Mouse (Mus musculus): ENCODE measurements around the gene Creld1.

The Creld1 gene

GRCm38 (mm10) chr6:113483100-113483615 lies at the start of gene Creld1:
Gene Creld1, plus strand, starts transcription at chr6:113483297.
- DNase-seq (ENCODE audit: low read depth) = peak; percentile 97

GRCm38 (mm10) chr6:113433661-113434060 lies 49.4 kb upstream of the Creld1 start:
- DNase-seq (ENCODE audit: low read depth) = no peak

- no peak for DNase-seq (ENCODE audit: low read depth)
These were observed 48.4 kb upstream of the Creld1 start for GRCm38 (mm10) chr6:113434691-113435090.

DNA sequence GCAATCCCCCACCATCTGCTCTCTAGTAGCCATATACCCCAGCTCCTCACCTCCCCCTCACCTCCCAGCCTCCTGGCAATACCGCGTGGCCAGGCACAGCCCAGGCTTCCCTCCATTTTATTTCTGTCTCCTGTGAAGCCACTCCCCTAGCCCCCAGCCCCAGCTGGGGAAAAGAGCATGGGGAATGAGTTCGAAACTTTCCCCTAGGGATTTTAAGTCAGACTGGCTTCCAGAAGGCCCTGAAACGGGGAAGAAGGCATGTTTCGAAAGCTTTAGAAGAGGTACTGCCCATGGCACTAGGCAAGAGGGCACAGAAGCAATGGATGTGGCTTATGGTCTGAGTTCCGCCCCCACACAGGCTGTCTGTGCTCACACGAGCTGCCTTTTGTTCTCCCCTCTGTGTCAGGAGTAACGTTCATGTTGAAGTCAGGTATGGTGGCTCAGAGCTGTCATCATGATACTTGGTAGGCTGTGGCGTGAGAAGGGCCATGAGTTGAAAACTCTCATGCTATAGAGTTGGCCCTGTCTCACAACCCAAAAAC lies 47.4 kb upstream of the Creld1 start, which contains the start of gene Cidec:
Gene Cidec (minus strand): TSS at position 97 of the 542 bp plus-strand sequence.
- no peak for DNase-seq (ENCODE audit: low read depth)

GRCm38 (mm10) chr6:113437135-113437534 lies 46.0 kb upstream of the Creld1 start:
- DNase-seq (ENCODE audit: low read depth) = no peak

GRCm38 (mm10) chr6:113438721-113439430 lies 44.2 kb upstream of the Creld1 start:
- no peak for DNase-seq (ENCODE audit: low read depth)

DNA sequence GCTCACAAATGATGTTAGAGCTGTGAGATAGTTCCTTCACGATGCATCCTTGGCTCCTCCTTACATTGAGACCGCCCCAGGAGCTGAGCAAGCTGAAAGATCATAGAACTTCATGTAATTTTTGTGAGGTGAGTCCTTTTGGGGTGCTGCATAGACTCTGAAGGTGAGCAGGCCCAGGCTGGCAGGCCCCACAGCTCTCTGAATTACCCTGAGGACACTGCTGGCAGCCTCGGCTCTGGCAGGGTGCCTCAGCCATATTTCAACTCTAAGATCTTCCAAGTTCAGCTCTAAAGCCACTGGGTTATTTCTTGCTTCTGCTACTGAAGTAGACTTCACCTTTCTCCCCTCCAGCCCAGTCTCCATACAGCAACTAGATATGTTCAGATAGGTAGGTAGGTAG lies 42.4 kb upstream of the Creld1 start:
- DNase-seq (ENCODE audit: low read depth) = no peak

GRCm38 (mm10) chr6:113441147-113441680 lies 41.9 kb upstream of the Creld1 start:
- peak; percentile 92 for DNase-seq (ENCODE audit: low read depth)

GRCm38 (mm10) chr6:113442087-113442441 lies 41.0 kb upstream of the Creld1 start:
- no peak for DNase-seq (ENCODE audit: low read depth)

- peak; percentile 99 for DNase-seq (ENCODE audit: low read depth)
These were observed 40.5 kb upstream of the Creld1 start, which contains the start of gene Jagn1 for GRCm38 (mm10) chr6:113442442-113443090. Gene Jagn1, plus strand, starts transcription at chr6:113442569.

DNA sequence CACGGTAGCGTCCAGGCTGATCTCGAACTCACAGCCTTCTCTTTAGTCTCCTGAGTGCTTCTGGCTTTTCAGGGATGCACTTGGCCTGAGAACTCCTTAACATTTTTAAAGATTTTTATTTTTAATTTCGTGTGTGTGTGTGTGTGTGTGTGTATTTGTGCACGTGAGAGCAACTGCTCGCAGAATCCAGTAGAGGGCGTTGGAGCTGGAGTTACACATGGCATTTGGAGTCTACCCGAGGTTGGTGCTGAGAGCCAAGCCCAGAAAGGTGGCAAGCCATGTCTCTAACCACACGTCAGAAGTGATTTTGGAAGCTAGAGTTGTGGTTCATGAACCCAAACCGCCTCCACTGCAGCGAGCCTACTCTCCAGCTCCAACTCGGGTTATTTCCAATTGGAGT lies 40.0 kb upstream of the Creld1 start:
- peak; percentile 66 for DNase-seq (ENCODE audit: low read depth)

DNA sequence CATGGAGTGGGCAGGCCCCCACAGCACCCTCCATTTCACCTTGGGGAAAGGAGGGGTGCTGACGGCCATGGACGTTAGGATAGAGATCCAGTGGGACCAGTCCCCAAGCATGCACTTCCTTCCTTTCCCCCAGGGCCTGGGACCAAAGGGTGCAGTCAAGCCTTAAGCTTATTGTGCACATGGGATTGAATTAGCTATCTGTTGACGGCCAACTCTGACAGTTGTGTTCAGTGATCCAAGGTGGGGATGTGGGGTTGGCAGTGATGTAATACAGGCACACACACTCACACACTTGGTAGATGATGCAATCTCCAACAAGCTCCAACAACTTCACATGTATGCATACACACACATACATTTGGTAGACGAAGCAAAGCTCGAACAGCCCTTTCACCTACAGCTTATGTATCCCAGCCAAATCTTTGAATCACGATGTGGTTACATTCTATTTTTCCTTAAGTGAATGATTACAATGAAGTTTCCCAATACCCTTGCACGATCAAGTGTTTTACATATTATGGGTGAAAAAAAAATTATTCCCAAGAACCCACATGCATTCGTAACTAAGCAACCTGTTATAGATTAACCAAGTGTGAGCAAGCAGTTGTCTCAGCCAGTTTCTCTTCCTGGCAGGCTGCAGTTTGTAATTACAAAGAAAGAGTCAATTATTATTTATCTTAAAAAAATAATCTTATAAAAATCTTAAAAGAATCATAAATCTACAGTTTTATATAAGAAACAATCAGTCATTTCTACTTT lies 38.7 kb upstream of the Creld1 start:
- no peak for DNase-seq (ENCODE audit: low read depth)

DNA sequence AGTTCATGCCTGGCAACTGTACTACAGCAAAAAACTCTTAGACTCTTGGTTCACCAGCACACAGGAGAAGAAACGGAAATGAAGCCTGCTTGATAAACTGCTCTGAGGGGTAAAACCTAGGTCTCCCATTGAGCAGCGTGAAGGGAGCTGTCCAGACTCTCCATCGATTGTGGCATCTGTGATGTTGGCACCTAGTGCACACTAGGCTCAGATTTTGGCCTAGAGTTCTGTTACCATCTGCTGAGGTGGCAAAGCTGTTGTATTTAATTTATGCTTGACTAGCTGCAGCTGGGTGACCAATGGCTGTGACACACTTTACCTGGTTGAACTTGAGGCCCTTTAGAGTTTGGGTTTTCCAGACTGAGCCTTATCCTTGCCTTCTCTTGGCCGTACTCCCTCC lies 35.5 kb upstream of the Creld1 start:
- no peak for DNase-seq (ENCODE audit: low read depth)

GRCm38 (mm10) chr6:113451839-113452238 lies 31.3 kb upstream of the Creld1 start:
- DNase-seq (ENCODE audit: low read depth) = no peak

DNA sequence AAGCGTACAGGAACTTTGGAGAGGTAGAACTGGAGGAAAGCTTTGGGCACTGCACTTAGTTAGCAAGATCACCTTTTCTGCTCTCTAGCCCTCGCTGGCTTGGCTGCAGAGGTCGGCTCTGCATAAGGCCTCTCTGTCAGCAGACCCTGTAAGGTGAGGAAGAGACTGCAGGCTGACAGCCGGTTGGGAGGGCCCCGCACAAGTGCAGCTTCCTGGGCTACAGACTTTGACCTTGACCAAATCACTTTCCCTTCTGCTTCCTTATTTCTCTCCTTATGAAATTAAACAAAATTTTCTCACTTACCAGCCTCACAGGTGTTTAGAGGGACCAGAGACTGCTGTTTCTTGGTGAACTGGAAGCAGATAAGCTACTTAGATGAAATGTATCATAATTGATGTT lies 28.1 kb upstream of the Creld1 start:
- DNase-seq (ENCODE audit: low read depth) = no peak

GRCm38 (mm10) chr6:113457952-113458534 lies 25.1 kb upstream of the Creld1 start, which contains the start of gene Il17re:
Gene Il17re, plus strand, starts transcription at chr6:113458484.
- DNase-seq (ENCODE audit: low read depth) = no peak

DNA sequence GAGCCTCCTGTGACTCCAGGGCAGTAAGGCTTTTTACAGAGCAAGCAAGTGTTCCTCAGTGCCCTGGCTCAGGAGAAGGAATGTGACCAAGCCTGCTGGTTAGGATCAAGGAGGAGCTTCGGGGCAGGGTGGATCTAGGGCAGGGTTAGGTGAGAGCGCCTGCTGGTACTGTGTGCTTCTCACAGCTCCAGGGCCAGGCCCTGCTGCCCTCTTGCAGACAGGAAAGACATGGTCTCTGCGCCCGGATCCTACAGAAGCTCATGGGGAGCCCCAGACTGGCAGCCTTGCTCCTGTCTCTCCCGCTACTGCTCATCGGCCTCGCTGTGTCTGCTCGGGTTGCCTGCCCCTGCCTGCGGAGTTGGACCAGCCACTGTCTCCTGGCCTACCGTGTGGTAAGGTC lies 24.5 kb upstream of the Creld1 start:
- DNase-seq (ENCODE audit: low read depth) = no peak

GRCm38 (mm10) chr6:113464040-113464439 lies 19.1 kb upstream of the Creld1 start:
- DNase-seq (ENCODE audit: low read depth) = no peak

DNA sequence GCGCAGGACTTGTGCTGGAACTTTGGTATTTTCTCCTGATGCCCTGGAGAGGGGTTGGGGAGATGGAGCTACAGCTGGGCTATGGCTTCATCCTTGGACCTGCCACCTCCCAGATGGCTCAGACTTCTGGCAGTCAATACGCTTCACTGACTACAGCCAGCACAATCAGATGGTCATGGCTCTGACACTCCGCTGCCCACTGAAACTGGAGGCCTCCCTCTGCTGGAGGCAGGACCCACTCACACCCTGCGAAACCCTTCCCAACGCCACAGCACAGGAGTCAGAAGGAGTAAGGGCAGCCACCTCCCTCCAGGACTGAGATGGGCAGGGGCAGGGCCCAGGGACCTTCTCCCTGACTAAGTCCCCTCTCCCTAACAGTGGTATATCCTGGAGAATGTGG lies 17.5 kb upstream of the Creld1 start:
- no peak for DNase-seq (ENCODE audit: low read depth)

GRCm38 (mm10) chr6:113468512-113468911 lies 14.6 kb upstream of the Creld1 start:
- no peak for DNase-seq (ENCODE audit: low read depth)

DNA sequence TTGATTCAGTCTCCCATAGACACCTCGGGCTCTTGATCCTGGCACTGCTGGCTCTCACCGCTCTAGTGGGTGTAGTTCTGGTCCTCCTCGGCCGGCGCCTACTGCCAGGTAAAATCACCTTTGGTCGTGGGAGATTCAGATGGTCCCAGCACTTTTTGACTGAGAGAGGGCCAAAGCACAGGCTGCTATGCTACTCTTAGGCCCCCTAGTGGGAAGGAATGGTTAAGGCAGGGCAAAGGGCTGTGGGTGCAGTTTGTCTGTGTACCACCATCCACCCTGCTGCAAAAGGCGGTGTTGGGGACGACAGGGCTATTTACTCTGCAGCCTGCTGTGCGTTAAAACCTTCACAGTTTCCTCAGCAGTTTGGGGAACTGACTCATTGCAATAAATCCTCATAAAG lies 14.1 kb upstream of the Creld1 start:
- peak; percentile 86 for DNase-seq (ENCODE audit: low read depth)

- peak; percentile 69 for DNase-seq (ENCODE audit: low read depth)
These were observed 13.7 kb upstream of the Creld1 start for GRCm38 (mm10) chr6:113469432-113469831.

All from induced T-regulatory cell, adult 2 months (primary cell).